Mouse (Mus musculus): ENCODE results near the gene Unc5a. TPM values are rescaled to one million over a fixed set of nuclear protein-coding genes. Genes with fewer than 3 reads are reported as not detected.
A peak's percentile ranks its signal among the peaks of the same experiment; 100 is the strongest.

Gene Unc5a
- polyA plus RNA-seq, 1 experiment from 2014 or later = 0.79 TPM

DNA sequence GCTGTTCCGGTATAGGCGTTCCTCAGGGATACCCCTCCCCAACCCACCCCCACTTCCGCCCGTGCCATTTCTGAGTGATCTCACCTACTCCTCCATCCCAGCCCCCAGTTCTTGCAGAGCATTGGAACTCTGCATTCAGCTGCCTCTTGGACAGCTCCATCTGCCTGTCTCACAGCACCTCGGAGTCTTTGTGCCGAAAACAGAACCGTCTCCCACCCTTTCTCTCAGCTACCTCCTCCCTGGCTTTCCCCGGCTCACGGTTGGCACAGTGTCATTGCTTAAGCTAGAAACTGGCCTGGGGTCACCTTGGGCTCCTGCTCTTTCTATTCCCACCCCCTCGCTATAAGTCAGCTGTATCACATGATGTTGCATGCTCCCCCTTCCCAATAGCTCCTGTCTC lies 51.2 kb downstream of the Unc5a start:
- 86% methylated on average over 10 of the region's 10 CpGs for WGBS
- H3K36me3 ChIP-seq (ENCODE audit: control insufficient read depth, insufficient read depth, low read length) = no peaks in the 10 kb centered on the region
- H3K4me1 ChIP-seq (ENCODE audit: control insufficient read depth, insufficient read depth, low read length) = no peaks in the 10 kb centered on the region
- no peak for ATAC-seq (ENCODE audit: insufficient number of reproducible peaks, low FRiP score, low TSS enrichment, low read depth)
- H3K9me3 ChIP-seq (ENCODE audit: control insufficient read depth, low read length) = no peaks in the 10 kb centered on the region
- H3K27ac ChIP-seq (replicated peaks; ENCODE audit: low read depth, low read length) = no peak overlapping the region
- no peak overlapping the region for H3K4me3 ChIP-seq (ENCODE audit: low read depth, low read length)
- H3K27me3 ChIP-seq (ENCODE audit: control insufficient read depth, insufficient read depth, low read length) = no peaks in the 10 kb centered on the region; the same call in 1 of the 2 replicates
- no peak overlapping the region for H3K4me2 ChIP-seq (ENCODE audit: low read depth, severe bottlenecking)
- no peak overlapping the region for H3K9ac ChIP-seq (ENCODE audit: low read length)
- no peak for DNase-seq (ENCODE audit: low spot score)

DNA sequence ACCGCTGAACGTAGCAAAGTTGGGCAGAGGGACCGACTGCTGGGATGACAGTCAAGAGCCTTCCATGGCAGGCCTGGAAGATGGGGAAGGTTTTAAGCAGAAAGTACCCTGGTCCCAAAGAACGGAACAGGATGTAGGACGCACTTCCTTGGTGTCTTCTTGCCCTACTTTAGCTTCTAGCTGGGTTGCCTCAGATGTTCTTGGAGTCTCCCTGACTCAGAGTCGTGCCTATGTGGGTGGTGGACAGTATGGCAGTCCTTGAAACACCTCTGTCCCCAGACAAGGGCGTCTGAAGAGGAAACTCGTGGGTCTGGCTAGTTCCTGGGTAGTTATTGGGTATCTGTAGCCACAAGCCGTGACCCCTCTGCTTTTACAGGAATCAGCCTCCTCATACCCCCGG lies 52.9 kb downstream of the Unc5a start:
- Histone ChIP-seq H3K27ac (replicated peaks; ENCODE audit: low read depth, low read length) (no peak overlapping the region), H3K9ac (ENCODE audit: low read length) (no peak overlapping the region), H3K36me3 (ENCODE audit: control insufficient read depth, insufficient read depth, low read length) (no peaks in the 10 kb centered on the region), H3K4me1 (ENCODE audit: control insufficient read depth, insufficient read depth, low read length) (no peaks in the 10 kb centered on the region), H3K27me3 (ENCODE audit: control insufficient read depth, insufficient read depth, low read length) (no peaks in the 10 kb centered on the region; the same call in 1 of the 2 replicates), H3K4me2 (ENCODE audit: low read depth, severe bottlenecking) (no peak overlapping the region), H3K9me3 (ENCODE audit: control insufficient read depth, low read length) (no peaks in the 10 kb centered on the region), H3K4me3 (ENCODE audit: low read depth, low read length) (no peak overlapping the region)
- WGBS = 83% methylated on average over 10 of the region's 10 CpGs
- no peak for DNase-seq (ENCODE audit: low spot score)
- ATAC-seq (ENCODE audit: insufficient number of reproducible peaks, low FRiP score, low TSS enrichment, low read depth) = no peak

DNA sequence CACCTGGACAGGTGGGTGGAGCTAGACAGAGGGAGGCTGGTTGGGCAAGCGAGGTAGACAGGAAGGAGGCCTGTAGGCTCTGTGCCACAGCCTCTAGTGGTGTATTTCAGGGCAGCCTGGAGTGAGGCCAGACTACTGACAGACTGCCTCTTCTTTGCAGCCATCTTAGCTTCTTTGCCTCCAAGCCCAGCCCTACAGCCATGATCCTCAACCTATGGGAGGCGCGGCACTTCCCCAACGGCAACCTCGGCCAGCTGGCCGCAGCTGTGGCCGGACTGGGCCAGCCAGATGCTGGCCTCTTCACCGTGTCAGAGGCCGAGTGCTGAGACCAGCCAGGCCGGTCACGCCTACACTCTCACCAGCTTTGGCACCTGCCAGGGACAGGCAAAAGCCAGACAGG lies 55.4 kb downstream of the Unc5a start:
- Histone ChIP-seq H3K27ac (replicated peaks; ENCODE audit: low read depth, low read length) (no peak overlapping the region), H3K4me2 (ENCODE audit: low read depth, severe bottlenecking) (no peak overlapping the region), H3K4me1 (ENCODE audit: control insufficient read depth, insufficient read depth, low read length) (no peaks in the 10 kb centered on the region), H3K9ac (ENCODE audit: low read length) (no peak overlapping the region), H3K4me3 (ENCODE audit: low read depth, low read length) (no peak overlapping the region), H3K27me3 (ENCODE audit: control insufficient read depth, insufficient read depth, low read length) (no peaks in the 10 kb centered on the region; the same call in 1 of the 2 replicates), H3K9me3 (ENCODE audit: control insufficient read depth, low read length) (no peaks in the 10 kb centered on the region), H3K36me3 (ENCODE audit: control insufficient read depth, insufficient read depth, low read length) (no peaks in the 10 kb centered on the region)
- 71% methylated on average over 11 of the region's 11 CpGs for WGBS
- ATAC-seq (ENCODE audit: insufficient number of reproducible peaks, low FRiP score, low TSS enrichment, low read depth) (no peak), DNase-seq (ENCODE audit: low spot score) (no peak)

DNA sequence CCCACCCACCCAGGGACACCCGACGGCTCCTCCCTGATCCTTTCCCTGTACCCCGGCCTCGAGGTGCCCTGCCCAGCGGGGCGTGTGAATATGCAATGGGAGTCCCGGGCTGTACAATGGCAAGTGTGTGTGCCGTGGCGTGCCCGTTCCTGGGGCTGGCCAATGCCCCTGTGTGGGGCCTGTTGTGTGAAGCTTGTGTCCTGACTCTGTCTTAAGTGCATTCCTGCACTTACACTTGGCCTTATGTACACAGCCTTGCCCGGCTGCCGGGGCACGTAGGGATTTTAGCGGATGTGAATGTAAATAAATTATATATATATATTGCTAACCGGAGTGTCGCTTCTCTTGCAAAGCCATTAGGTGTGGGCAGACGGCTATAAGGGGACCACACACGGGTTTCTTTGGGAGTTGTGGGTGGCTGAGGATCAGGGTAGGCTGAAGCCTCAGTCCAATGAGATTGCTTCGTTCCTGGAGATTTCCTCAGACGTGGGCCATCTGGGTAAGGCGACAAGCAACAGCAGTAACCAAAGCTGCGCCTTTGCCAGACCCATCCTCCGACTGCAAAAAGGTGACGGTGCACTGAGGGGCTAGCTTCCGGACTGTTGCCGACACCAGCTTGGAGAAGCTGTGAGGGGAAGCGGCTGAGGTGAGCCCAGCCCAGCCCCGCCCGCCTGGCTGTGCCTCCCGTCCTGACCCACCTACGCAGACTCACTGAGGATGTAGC lies 56.6 kb downstream of the Unc5a start:
- WGBS = 72% methylated on average over 31 of the region's 31 CpGs
- H3K4me3 ChIP-seq (ENCODE audit: low read depth, low read length) = no peak overlapping the region
- no peak overlapping the region for H3K9ac ChIP-seq (ENCODE audit: low read length)
- H3K27ac ChIP-seq (replicated peaks; ENCODE audit: low read depth, low read length) = no peak overlapping the region
- H3K27me3 ChIP-seq (ENCODE audit: control insufficient read depth, insufficient read depth, low read length) = no peaks in the 10 kb centered on the region; the same call in 1 of the 2 replicates
- H3K9me3 ChIP-seq (ENCODE audit: control insufficient read depth, low read length) = no peaks in the 10 kb centered on the region
- no peaks in the 10 kb centered on the region for H3K36me3 ChIP-seq (ENCODE audit: control insufficient read depth, insufficient read depth, low read length)
- no peaks in the 10 kb centered on the region for H3K4me1 ChIP-seq (ENCODE audit: control insufficient read depth, insufficient read depth, low read length)
- ATAC-seq (ENCODE audit: insufficient number of reproducible peaks, low FRiP score, low TSS enrichment, low read depth) (no peak), DNase-seq (ENCODE audit: low spot score) (no peak)
- no peak overlapping the region for H3K4me2 ChIP-seq (ENCODE audit: low read depth, severe bottlenecking)

DNA sequence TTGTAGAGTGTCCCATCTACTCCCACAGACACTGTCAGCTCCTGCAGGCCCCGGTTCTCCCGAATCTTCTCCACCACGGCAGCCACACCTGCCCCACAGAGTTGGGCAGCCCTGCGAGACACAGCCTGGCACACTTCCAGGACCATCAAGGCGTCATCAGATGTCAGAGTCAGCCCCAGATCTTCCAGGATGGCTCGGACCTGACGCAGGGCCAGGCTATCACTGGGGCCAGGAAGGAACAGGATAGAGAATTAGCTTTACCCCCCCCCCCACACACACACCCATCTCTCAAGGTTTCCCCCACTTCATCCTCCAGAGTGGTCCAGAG lies 57.2 kb downstream of the Unc5a start:
- DNase-seq (ENCODE audit: low spot score) = no peak
- H3K9me3 ChIP-seq (ENCODE audit: control insufficient read depth, low read length) = no peaks in the 10 kb centered on the region
- no peak overlapping the region for H3K4me2 ChIP-seq (ENCODE audit: low read depth, severe bottlenecking)
- no peak overlapping the region for H3K9ac ChIP-seq (ENCODE audit: low read length)
- no peaks in the 10 kb centered on the region for H3K4me1 ChIP-seq (ENCODE audit: control insufficient read depth, insufficient read depth, low read length)
- 71% methylated on average over 7 of the region's 7 CpGs for WGBS
- H3K36me3 ChIP-seq (ENCODE audit: control insufficient read depth, insufficient read depth, low read length) = no peaks in the 10 kb centered on the region
- ATAC-seq (ENCODE audit: insufficient number of reproducible peaks, low FRiP score, low TSS enrichment, low read depth) = no peak
- H3K27me3 ChIP-seq (ENCODE audit: control insufficient read depth, insufficient read depth, low read length) = no peaks in the 10 kb centered on the region; the same call in 1 of the 2 replicates
- no peak overlapping the region for H3K4me3 ChIP-seq (ENCODE audit: low read depth, low read length)
- H3K27ac ChIP-seq (replicated peaks; ENCODE audit: low read depth, low read length) = no peak overlapping the region

DNA sequence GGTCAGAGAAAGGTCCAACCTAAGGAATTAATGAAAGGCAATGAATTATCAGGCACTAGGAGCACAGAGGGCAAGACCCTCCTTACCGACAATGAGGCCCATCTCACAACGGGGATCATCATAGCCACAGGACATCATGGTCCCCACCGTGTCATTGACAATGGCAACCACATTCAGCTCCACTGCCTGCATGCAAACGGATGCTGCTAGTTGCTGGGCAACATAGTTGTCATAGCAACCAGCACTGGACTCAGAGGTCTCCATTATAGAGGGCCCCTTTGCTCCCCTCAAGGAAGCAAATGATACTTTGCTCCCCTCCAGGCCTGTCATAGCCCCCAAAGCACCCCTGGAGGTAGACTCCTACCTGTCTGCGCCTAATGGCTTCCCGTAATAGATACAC lies 59.4 kb downstream of the Unc5a start:
- Histone ChIP-seq H3K27me3 (ENCODE audit: control insufficient read depth, insufficient read depth, low read length) (no peaks in the 10 kb centered on the region; the same call in 1 of the 2 replicates), H3K4me2 (ENCODE audit: low read depth, severe bottlenecking) (no peak overlapping the region), H3K9ac (ENCODE audit: low read length) (no peak overlapping the region), H3K4me3 (ENCODE audit: low read depth, low read length) (no peak overlapping the region), H3K27ac (replicated peaks; ENCODE audit: low read depth, low read length) (no peak overlapping the region), H3K36me3 (ENCODE audit: control insufficient read depth, insufficient read depth, low read length) (no peaks in the 10 kb centered on the region), H3K9me3 (ENCODE audit: control insufficient read depth, low read length) (no peaks in the 10 kb centered on the region), H3K4me1 (ENCODE audit: control insufficient read depth, insufficient read depth, low read length) (0 out of 2 replicates have a peak, but pooled peaks cover 5% of the 10 kb centered on the region)
- DNase-seq (ENCODE audit: low spot score) (no peak), ATAC-seq (ENCODE audit: insufficient number of reproducible peaks, low FRiP score, low TSS enrichment, low read depth) (no peak)
- WGBS = 79% methylated on average over 6 of the region's 6 CpGs

DNA sequence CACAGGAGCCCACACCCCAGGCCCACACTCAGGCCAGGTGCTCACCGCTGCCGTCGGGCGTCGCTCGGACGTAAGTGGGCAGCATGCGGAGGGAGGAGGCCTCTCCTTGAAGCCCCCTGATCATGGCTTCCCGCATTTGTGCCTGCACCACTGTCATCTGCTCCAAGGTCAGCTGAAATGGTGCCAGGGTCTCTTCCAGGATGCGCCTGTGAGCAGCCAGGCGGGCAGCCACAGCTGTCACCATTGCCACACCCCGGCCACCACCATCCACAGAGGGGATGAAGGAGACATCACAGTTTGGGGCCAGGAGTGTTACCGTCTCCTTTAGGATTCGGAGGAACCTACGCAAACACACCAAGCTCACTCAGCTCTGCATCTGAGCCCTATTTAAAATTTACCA lies 61.9 kb downstream of the Unc5a start:
- H3K27ac ChIP-seq (replicated peaks; ENCODE audit: low read depth, low read length) = no peak overlapping the region

DNA sequence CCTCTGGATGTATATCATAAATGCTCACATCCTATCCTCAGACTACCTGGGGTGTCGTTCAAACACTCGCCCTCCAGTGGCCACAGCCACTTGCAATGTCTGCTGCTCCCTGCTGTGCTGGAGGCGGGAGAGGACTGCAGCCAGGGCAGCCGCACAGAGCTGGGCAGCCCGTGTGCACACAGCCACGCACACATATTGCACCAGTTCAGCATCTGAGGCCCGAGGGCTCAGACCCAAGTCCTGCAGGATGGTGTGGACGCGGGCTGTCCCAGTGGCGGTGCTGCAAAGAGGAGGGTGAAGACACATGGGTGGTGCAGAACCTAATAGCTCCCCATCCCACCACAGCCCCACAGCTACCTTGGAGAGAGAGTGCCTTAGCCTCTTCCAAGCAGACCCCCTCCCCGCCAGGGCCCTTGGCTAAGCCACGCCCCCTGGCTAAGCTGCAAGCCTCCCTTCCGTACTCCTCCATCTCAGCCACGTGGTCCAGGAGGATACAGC lies 62.8 kb downstream of the Unc5a start:
- peak; percentile 39 for DNase-seq (ENCODE audit: low spot score)
- no peak overlapping the region for H3K27ac ChIP-seq (replicated peaks; ENCODE audit: low read depth, low read length)
- no peak overlapping the region for H3K4me3 ChIP-seq (ENCODE audit: low read depth, low read length)
- 0 out of 2 replicates have a peak, but pooled peaks cover 5% of the 10 kb centered on the region for H3K4me1 ChIP-seq (ENCODE audit: control insufficient read depth, insufficient read depth, low read length)
- WGBS = 5% methylated on average over 14 of the region's 14 CpGs
- no peaks in the 10 kb centered on the region for H3K9me3 ChIP-seq (ENCODE audit: control insufficient read depth, low read length)
- H3K4me2 ChIP-seq (ENCODE audit: low read depth, severe bottlenecking) = peak overlapping the region; percentile 22
- no peak for ATAC-seq (ENCODE audit: insufficient number of reproducible peaks, low FRiP score, low TSS enrichment, low read depth)
- no peaks in the 10 kb centered on the region for H3K27me3 ChIP-seq (ENCODE audit: control insufficient read depth, insufficient read depth, low read length)
- H3K9ac ChIP-seq (ENCODE audit: low read length) = no peak overlapping the region
- H3K36me3 ChIP-seq (ENCODE audit: control insufficient read depth, insufficient read depth, low read length) = no peaks in the 10 kb centered on the region

More for the DNA sequence above, 61.9 kb downstream of the Unc5a start:
- H3K4me3 ChIP-seq (ENCODE audit: low read depth, low read length) = no peak overlapping the region
- 90% methylated on average over 15 of the region's 15 CpGs for WGBS
- DNase-seq (ENCODE audit: low spot score) = no peak
- ATAC-seq (ENCODE audit: insufficient number of reproducible peaks, low FRiP score, low TSS enrichment, low read depth) = no peak
- H3K4me1 ChIP-seq (ENCODE audit: control insufficient read depth, insufficient read depth, low read length) = 0 out of 2 replicates have a peak, but pooled peaks cover 5% of the 10 kb centered on the region
- no peaks in the 10 kb centered on the region for H3K9me3 ChIP-seq (ENCODE audit: control insufficient read depth, low read length)
- no peak overlapping the region for H3K9ac ChIP-seq (ENCODE audit: low read length)
- no peaks in the 10 kb centered on the region for H3K36me3 ChIP-seq (ENCODE audit: control insufficient read depth, insufficient read depth, low read length)
- H3K4me2 ChIP-seq (ENCODE audit: low read depth, severe bottlenecking) = no peak overlapping the region
- no peaks in the 10 kb centered on the region for H3K27me3 ChIP-seq (ENCODE audit: control insufficient read depth, insufficient read depth, low read length)
